Mouse (Mus musculus): ENCODE measurements at regions not wholly inside any gene's neighbourhood (a gene's known extent, or its start where the extent isn't known, plus 50 kb on each side); places are given as distances from the start of the nearest gene placed in this dataset.

GRCm38 (mm10) chr13:111361456-111361855, 106.6 kb downstream of the Actbl2 start:
- TF ChIP-seq POLR2A (IDR thresholded peaks at IDR 0.05; ENCODE audit: control insufficient read depth, low read depth, low read length) (no peak), CTCF (IDR thresholded peaks at IDR 0.05; ENCODE audit: control insufficient read depth, insufficient read depth, insufficient replicate concordance, low read depth, low read length) (no peak)
